Mouse (Mus musculus): ENCODE data around the gene Snx10.

Snx10 gene

DNA sequence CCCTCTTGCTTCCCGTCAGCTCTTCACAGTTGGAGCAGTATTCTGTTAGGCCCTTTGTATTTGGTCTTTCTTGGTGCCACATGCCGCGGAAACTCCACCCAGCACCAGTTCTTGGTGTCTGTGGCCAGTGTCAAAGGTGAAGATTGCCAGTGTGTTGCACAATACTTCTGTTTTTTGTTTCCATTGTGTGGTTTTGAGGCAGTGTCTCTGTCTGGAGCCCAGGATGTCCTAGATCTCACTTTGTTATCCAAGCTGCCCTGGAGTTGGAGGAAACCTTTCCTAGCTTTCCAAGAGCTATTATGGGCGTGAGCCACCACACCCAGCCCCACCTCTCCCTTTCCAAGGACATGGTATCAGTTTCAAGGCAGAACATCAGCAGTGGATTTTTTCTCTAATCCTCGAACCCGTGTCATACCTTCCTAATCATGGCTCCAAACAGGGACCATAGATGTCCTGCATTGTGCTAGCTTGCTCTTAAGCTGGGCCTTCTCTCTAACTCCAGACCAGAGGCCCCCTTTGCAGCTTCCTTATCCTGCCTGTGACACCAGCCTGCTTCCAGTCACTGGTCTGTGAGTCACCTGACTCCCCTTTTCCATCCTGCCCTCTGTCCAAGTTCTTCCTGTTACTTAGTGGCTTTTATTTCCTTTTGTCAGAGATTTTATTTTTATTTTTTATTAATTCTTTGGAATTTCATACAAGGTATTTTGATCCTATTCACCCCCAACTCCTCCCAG lies 9.9 kb downstream of the Snx10 start:
- peak; percentile 76 for DNase-seq (ENCODE audit: low read depth, low spot score)

DNA sequence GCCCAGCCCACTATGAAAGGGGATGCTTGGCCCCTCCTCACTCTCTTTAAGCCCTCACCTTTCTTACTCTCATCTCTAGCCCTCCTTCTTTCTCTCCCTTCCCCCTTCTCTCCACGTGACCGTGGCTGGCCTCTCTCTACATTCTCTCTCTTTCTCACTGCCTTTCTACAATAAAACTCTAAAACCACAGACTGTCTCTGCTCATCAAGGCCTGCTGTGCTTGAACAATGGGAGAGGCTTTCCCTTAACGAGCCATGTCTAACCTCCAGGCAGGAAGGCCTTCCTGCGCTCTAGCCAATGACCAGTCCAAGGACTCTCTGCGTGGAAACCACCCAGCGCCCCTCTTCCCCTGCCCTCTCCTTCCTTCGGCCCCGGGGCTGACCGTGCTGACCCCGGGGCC lies 11.9 kb downstream of the Snx10 start:
- DNase-seq (ENCODE audit: low read depth, low spot score) = peak; percentile 85

DNA sequence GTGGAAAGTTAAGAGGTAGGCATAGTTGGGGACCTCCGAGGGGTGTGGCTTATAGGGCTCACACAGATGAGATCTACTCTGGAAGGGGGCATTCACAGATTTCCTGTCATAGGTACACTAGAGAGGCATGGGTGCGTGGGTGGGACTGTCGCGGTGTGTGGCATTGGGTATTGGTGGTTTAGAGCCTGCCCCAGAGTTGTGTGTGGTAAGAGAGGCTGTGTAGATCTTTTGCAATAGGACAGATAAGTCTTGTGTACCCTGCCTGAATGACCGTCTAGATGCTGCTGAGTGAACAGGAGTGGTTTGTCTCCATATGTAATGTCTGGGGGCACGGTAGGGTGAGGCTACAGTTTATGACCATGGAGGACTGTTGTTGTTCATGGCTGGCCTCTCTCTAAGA lies 16.8 kb downstream of the Snx10 start:
- DNase-seq (ENCODE audit: low read depth, low spot score) = no peak

DNA sequence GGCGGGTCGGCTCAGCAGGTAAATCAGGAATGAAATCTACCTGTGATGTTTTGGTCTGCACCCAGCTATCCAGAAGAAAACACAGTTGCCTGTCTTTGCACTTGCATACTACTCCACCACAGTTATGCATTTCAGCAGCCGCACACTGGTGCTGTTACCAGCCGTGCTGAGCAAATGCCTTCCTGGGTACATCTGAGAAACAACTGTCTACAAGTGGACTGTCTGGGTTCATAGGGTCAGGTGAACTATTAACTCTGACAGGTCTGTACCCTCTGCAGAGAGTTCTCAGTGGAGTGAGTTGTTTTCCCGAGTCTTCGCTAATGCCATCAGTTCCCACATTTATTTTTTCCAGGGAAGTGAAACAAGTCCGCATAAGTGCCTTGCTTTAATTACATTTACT lies 17.7 kb downstream of the Snx10 start:
- no peak for DNase-seq (ENCODE audit: low read depth, low spot score)

DNA sequence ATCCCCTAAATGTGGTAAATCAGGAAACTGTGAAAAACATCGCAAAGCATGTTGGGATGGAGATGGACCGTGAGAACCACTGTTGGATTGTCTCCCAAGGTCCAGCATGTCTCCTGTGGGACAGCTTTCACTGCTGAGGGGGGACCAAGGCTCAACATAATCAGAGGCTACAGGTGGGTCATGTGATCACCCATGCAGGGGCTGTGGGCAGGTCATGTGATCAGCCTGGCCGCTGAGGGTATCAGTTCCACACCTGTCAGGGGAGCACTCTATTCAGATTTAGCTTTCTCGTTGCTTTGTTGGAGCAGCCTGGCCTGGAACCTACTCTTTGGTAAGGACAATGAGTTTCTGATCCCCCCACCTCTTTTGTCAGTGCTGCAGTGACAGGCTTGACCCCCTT lies 18.4 kb downstream of the Snx10 start:
- no peak for DNase-seq (ENCODE audit: low read depth, low spot score)

DNA sequence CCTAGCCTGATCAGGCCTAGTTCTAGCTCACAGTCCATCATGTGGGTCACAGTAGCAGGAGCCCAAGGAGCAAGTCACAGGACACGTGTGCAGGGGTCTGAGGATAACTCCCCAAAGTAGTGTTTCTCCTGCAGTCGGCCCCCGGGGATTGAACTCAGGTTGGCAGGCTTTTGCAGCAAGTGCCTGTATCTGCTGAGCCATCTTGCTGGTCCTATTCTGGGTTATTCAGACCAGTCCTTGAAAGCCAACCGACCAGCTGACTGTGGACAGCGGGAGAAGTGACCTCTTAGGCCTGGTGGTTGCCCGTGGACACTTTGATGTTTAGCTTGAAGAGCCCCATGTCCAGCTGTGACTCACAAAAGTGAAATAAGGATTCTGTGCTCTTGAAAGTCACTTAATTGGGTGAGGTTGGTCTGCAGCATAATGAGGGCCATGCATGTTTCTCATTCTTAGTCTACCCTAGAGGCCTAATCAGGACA lies 20.0 kb downstream of the Snx10 start:
- DNase-seq (ENCODE audit: low read depth, low spot score) = no peak

DNA sequence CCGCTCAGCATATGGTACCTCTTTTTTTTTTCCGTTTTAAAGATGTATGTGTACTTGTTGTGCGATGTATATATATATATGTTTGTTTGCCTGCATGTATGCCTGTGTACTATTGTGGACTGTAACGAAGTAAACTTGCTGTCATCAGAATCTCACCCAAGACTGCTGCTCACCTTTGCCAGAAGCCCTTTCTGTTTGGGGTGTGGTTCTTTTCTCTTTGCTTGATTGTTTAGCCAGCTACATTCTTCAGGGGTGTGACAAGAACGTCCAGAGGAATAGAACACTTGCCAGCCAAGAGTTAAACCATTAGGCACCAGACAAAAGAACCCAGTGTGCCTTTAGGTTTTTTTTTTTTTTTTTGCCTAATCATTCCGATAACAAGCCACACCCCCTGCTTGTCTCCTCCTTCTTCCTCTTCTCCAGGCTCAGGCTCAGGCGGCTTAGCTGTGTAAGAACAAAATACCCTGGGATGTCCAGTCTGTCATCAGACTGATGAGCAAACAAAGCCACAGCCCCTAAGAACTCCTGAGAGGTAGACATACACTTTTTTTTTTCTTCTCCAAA lies 20.5 kb downstream of the Snx10 start:
- peak; percentile 92 for DNase-seq (ENCODE audit: low read depth, low spot score)

DNA sequence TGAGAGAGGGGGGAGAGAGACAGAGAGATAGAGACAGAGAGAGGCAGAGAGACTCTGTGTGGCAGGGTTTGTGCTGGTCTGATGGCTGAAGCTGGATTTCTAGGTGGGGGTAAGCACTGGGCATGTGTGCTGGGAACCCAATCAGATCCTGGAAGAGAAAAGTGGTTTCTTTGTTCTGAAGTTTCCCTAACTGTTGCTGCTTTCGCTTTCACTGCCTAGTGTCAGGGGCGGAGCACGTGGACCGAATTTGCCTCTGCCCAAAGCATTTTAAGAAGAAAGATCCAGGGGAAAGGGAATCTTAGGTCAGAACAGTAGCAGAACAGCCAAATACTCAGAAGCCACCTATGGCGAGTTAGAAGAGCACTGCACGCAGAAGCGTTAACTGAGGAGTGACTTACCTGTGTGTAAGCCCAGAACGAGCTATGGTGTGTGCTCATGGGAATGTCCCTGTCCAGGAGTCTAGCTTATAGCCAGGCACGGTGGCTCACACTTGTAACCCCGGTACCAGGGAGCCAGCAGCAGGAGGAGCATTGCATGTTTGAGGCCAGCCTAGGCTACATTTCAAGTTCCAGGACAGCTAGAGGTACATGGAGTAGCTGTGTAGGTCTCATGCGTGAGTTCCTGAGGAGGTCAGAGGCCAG lies 21.6 kb downstream of the Snx10 start:
- DNase-seq (ENCODE audit: low read depth, low spot score) = peak; percentile 54

DNA sequence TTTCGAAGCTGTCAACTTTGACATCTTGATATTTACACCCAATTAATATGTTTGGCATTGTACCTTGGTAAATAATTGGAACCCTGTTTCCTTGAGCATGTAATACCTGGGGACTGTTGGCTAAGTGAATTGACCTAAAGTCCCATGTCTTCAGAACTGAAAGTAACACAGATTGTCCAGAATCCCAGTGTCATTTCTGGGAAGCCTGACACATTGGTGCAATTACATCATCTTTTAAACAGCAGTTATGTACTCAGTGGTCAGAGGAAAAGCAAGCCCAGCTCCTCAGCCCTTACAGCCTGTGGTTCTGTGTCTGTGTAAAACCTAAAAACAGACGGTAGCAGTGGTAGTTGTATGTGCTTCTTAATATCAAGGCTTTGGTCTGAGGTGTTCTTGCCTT lies 22.4 kb downstream of the Snx10 start:
- DNase-seq (ENCODE audit: low read depth, low spot score) = no peak

DNA sequence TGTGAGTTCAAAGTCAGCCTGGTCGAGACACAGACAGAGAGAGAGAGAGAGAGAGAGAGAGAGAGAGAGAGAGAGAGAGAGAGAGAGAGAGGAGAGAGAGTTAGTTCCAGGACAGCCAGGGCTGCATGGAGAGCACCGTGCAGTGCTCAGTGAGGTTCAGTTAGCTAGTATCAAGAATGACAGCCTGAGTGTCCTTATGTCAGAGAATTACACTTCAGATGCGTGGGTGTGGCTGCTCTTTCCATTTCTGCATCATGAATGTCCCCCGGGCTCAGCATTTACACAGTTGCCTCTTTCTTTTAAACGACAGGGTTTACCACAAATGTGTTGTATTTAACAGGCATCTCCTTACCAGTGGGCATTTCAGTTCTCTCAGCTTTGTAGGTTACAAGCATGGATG lies 25.1 kb downstream of the Snx10 start:
- DNase-seq (ENCODE audit: low read depth, low spot score) = no peak

DNA sequence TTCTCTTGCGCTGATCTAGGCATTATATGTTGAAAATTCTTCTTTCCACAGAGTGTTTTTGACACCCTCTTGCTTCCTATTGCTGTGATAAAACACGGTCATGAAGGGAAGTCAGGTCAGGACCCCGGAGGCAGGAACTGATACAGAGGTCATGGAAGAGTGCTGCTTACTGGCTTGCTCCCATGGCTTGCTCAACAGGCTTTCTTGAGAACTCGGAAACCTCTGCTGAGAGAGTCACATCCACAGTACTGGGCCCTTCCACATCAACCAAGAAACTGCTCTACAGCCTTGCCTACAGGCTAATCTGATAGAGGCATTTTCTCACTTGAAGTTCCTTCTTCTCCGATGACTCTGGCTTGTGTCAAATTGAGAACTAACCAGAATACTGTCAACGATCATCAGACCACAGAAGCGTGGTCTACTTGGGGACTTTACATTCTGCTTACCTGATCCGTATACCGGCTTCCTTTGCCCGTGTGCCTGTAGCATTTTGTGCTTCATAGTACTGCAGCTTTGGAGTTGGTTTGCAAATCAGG lies 27.6 kb downstream of the Snx10 start:
- DNase-seq (ENCODE audit: low read depth, low spot score) = no peak

DNA sequence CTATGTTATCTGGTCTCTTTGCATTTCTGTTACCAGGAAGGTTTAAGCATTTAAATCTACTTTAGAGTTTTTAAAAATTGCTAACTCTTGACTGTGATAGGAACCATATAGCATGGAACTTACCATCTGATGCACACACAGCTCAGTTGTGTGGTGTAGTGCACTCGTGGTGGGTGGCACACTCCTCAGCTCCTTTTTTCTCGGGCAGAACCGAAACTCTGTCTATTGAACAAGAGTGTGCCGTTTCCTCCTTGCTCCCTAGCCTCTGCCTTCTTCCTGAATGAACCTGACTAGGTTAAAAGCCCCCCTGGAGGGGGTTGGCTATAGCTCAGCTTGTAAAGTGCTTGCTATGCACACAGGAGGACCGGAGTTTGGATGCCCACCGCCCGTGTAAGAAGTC lies 32.9 kb downstream of the Snx10 start:
- no peak for DNase-seq (ENCODE audit: low read depth, low spot score)

DNA sequence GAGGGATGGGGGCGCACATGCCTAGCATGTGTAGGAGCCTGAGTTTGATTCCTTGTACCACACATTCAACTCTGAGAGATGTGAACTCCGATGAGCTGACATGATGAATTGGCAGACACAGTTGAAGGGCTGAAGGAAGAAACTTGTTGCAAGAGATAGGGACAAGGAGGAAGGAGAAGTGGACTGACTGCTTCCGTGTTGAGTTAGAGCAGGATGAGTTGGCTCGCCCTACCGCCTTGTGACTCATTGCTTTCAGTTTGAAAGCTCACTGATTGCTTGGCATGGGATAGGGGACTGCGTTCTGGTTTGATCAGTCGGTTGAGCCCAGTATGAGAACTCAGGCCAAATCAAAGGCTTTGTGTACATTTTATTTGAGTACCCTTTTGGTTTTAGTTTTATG lies 34.6 kb downstream of the Snx10 start:
- DNase-seq (ENCODE audit: low read depth, low spot score) = no peak

DNA sequence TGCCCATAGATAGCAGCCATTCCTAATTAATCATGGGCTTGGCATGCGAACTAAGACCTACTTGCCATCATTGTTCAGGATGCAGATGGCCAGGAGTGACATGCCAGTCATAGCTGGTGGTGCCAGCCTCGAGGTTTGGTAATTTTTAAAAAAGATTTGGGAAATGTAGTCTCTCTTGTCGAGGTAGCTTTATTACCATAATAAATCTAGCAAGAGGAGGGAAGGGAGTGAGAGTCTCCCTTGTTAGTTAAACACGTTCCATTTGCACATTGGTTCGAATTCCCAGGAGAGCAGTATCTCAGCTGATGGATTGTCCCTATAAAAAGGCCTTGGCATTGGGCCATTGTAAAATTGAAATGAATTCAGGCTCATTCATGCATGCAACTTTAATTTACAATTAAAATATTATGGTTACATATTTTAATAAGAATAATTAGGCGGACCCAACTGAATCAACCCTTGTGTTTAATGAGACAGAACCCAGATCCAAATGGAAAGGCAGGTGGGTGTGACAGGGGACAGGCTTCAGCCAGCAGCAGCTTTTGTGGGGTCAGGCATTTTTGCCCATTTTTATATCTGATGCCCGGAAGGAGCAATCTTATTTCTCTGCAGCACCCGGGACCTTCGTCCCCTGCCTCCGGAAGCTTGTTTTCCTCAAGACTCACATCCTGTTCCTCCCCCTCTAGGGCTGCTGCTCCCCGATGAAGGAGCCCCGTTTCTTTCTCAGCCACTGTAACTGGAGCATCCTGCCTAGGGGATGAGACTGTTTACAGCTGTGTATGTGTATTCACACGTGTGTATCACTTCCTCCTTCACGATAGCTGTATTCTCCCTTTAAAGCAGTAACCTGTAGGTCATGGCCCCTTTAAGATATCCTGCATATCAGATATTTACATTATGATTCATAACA lies 43.3 kb downstream of the Snx10 start:
- DNase-seq (ENCODE audit: low read depth, low spot score) = no peak

DNA sequence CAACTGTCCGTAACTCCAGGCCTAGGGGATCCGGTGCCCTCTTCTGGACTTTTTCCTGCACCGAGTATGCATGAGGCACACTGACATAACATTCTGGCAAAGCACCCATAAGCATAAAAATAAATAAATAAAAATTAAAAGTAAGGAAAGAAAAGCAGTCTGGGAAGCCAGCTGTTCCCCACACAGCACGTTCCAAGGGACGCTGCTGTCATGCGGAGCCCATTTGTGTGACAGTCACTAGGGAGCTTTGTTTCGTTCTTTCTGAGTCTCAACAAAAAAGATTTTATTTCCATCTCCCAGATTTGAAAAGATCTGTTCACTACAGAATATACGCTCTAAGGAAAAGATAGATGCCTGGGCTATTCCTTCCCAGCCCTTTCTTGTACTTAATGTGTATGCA lies 45.4 kb downstream of the Snx10 start:
- DNase-seq (ENCODE audit: low read depth, low spot score) = no peak

DNA sequence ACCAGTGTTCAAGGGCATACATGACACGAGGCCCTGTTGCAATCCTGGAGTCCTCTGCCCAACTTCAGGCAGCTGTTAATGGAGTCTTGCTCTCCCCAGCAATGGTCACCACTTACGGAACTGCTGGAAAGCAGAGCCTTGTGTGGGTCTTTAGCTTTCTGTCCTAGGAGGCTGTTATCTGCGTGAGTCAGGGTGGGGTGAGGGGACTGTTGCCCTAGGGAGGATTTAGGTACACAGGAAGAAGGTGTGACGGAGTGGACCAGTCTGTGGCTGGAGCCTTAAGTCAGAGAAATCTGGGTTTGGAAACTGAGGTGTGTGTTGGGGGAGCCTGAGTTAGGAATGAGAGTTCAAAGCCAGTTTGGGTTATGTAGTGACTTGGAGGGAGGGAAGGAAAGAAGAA lies 49.4 kb downstream of the Snx10 start:
- no peak for DNase-seq (ENCODE audit: low read depth, low spot score)

DNA sequence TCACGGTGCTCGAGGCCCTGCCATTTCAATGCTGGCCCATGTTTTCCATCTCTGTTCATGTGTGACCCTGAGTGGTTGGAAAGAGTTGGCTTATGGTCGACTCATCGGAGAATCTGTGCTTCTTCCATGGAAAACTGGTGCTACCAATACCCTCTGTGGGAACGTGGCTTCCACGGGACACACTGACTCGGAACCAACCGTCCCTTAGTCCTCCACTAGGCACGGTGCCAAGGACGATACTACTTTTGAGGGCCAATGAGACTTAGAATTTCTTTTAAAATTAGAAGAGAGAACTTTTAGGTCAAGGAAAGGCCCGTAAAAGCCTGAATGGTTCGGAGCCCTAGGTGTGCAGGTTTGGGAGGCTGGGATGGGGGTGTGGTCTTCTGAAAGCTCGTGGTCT lies 50.4 kb downstream of the Snx10 start:
- no peak for DNase-seq (ENCODE audit: low read depth, low spot score)

DNA sequence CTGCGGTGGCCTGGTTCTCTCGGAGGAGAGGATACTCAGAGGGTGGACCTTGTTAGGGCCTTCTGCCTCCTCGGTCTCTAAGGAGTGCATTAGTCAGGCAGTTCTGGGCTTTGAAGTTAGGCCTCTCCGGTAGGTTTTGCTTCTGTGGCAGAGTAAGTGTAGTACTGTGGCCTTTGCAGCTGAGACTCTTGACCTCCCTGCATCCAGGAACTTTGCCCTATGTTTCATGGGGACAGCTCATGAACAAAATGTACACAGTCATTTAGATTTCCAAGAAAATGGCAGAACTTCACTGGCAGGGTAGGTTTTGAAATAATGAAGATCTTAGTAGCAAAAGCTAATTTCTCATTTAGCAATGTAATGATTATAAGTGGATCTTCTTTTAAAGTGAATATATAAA lies 54.7 kb downstream of the Snx10 start:
- DNase-seq (ENCODE audit: low read depth, low spot score) = no peak

DNA sequence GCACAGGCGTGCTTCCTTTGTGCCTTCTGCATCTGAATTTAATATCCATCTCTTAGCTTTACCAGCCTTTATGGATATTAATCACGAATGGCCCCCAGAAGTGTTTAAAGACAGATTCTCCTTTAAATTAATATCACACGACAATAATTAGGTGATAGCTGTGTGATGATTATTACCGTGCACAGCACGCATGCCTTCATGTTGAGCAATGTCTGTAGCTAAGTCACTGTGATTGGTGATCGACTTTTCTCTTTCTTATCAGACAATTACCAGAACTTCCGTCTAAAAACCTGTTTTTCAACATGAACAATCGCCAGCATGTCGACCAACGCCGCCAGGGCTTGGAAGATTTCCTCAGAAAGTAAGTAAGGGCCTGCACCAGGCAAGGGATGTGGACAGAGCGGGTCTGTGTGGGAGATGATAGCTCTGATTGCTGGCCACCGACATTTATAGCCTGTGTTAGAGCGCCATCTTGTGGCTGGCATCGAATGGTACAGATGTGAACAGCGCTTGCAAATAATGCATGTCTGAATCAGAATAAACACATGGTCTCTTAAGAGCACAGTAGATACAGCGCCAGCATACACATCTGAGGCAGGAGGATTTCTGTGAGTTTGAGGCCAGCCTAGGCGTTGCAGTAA lies 56.5 kb downstream of the Snx10 start:
- DNase-seq (ENCODE audit: low read depth, low spot score) = peak; percentile 89

DNA sequence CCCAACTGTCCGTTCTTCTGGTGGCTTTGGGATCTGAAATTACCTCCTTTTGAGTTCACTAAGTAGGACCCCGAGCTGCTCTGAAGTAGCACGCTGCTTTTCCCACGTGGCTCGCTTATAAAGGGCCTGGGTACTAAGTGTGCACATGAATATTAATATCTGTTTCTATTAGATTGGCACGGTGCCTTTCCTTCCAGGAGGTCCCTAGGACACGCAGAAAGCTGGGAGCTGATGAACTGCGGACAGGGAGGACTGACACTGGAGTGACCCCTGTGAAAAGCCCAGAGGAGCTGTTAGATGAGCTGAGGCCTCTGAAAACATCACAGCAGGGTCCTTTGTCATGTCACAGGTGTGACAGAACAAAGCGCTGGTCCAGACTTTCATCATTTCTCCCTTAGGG lies 57.7 kb downstream of the Snx10 start:
- DNase-seq (ENCODE audit: low read depth, low spot score) = no peak

DNA sequence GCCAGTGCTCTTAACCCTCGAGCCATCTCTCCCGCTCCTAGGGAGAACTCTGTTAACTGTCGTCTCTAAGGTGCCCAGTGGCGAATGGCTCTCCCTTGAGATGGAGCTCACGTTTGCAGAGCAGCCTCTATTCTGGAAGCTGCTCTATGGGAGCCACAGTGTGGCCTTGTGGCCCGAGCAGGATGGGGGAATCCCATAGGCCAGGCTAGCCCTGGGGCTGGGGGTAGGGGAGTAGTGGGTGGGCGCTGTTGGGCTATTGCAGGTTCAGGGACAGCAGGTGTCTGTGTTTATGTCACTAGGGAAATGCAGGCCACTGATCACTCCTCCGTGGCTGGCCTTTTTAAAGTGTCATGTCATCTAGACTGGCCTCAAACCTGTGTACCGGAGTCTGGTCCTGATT lies 58.4 kb downstream of the Snx10 start:
- DNase-seq (ENCODE audit: low read depth, low spot score) = no peak

All from ZHBTc4 (cell line).